Mouse (Mus musculus) myocyte (in vitro differentiated cells): Measurements from ENCODE around the gene 1700021F07Rik.

Experiments
- E2F4 ChIP-seq: IDR thresholded peaks from one replicate; pipeline ENCODE4 v1.6.1; 2011; ENCODE audit warnings: mild to moderate bottlenecking, control low read depth, moderate library complexity; ENCODE audit not compliant: insufficient read depth
- POLR2A ChIP-seq: IDR thresholded peaks from one replicate; pipeline ENCODE4 v1.6.1; 2011; ENCODE audit warnings: low read depth, mild to moderate bottlenecking, control low read depth, moderate library complexity; ENCODE audit not compliant: insufficient read length
- POLR2AphosphoS2 ChIP-seq: IDR thresholded peaks from one replicate; pipeline ENCODE4 v1.6.1; 2011; ENCODE audit warnings: low read depth, control low read depth; ENCODE audit not compliant: insufficient read length
- USF1 ChIP-seq: IDR thresholded peaks from one replicate; pipeline ENCODE4 v1.6.1; 2011; ENCODE audit warnings: low read depth, mild to moderate bottlenecking, control low read depth, moderate library complexity

GRCm38 (mm10) chr2:173542716-173543115 lies 20.3 kb downstream of the 1700021F07Rik start:
- TF ChIP-seq POLR2AphosphoS2 (no peak), POLR2A (no peak), E2F4 (no peak), USF1 (no peak)
